Mouse (Mus musculus) lung, embryonic 14.5 days (tissue): ENCODE measurements around the gene Eps8l3. TPM values are rescaled to one million over a fixed set of nuclear protein-coding genes. Genes with fewer than 3 reads are reported as not detected.

Source experiments
- ATAC-seq: fragments of 200-750 bp; cut with Nextera tagmentation; 2 replicates; pipeline ENCODE4 v1.8.0; 2017; ENCODE audit warnings: mild to moderate bottlenecking, moderate TSS enrichment, moderate library complexity; ENCODE audit not compliant: insufficient read depth
- DNase-seq: peaks from one replicate; pipeline ENCODE4 v3.0.0-alpha.2; 2015
- H3K27ac ChIP-seq: fragments of 300-500 bp; sonication (generic); 2 replicates; pipeline ENCODE4 v1.5.1; 2014; ENCODE audit warnings: low read depth, mild to moderate bottlenecking, moderate library complexity
- H3K27me3 ChIP-seq: fragments of 300-500 bp; sonication (generic); 2 replicates; pipeline ENCODE4 v1.6.1; 2014; ENCODE audit warnings: low read length, control low read depth; ENCODE audit not compliant: insufficient read depth
- H3K36me3 ChIP-seq: fragments of 300-500 bp; sonication (generic); 2 replicates; pipeline ENCODE4 v1.6.1; 2014; ENCODE audit warnings: control low read depth; ENCODE audit not compliant: insufficient read depth
- H3K4me1 ChIP-seq: fragments of 300-500 bp; sonication (generic); 2 replicates; pipeline ENCODE4 v1.6.1; 2014; ENCODE audit warnings: antibody characterized with exemption, control low read depth; ENCODE audit not compliant: insufficient read depth
- H3K4me2 ChIP-seq: fragments of 300-500 bp; sonication (generic); 2 replicates; pipeline ENCODE4 v1.6.1; 2014; ENCODE audit warnings: mild to moderate bottlenecking
- H3K4me3 ChIP-seq: fragments of 300-500 bp; sonication (generic); 2 replicates; pipeline ENCODE4 v1.5.1; 2014; ENCODE audit warnings: low read depth, low read length
- H3K9ac ChIP-seq: fragments of 300-500 bp; sonication (generic); 2 replicates; pipeline ENCODE4 v1.6.1; 2014
- H3K9me3 ChIP-seq: fragments of 300-500 bp; sonication (generic); 2 replicates; pipeline ENCODE4 v1.6.1; 2016; ENCODE audit warnings: low read depth, low read length, control low read depth
- CTCF ChIP-seq: IDR thresholded peaks from 2 replicates; pipeline ENCODE4 v1.5.1; 2016; ENCODE audit warnings: antibody characterized with exemption, low read depth
- WGBS: fragments of 180-500 bp; shearing (Covaris S2); extraction: QIAGEN DNeasy Blood & Tissue Kit; methylation state at CpG from one replicate; pipeline ENCODE4 v1.1.7; 2014; 5-methylcytosine and 5-hydroxymethylcytosine counted together
- polyA plus RNA-seq: library from polyadenylated mRNA; unstranded; fragments of >200 nt; fragmentation: Nextera tagmentation; extraction: Ambion mirVana; gene quantifications from 2 replicates; pipeline ENCODE4 v1.2.1, GENCODE M21; 2014

Eps8l3 gene
- polyA plus RNA-seq, 1 experiment from 2014 or later, result not detected

DNA sequence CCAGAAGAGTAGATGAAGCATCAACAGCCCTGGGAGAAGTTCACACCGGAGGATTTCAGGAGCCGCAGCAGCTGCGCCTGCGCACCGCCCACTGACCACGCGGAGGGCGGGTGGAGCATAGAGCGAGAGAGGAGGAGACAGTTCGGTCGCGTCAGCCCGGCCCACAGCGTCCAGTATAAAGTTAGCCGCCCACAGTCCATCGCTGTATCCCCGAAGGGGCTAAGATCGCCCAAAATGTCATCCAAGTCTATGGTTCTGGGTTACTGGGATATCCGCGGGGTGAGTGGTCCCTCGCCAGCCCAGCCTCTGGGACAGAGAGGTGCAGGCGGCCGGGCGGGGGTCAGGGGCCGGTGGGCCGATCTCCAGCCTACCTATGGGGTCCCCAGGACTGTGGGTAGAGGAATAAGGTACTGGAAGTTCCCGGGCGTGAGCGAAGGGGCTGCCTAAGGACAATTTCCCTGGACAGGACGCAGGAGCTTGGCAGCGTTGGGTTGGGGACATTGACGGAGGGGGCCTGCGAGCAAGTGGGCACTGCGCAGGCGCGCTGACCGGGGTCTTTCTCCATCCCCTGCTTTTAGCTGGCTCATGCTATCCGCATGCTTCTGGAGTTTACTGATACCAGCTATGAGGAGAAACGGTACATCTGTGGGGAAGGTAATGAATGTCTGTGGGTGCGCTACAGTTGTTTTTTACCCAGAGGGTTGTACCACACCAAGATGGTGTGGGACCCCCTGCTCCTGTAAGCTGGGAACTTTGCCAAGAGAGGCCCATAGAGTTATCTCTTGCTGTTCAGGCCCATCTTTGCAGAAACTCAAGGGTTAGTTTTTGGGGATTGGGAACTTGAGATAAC is 18.9 kb downstream of the Eps8l3 start, which contains the start of gene Gstm5:
Gstm5 (plus strand) TSS at position 102 of the 850 bp plus-strand sequence.
- ATAC-seq (peak; percentile 97), DNase-seq (peak; percentile 92)
- no peak for TF ChIP-seq CTCF
- H3K4me3 ChIP-seq, result peak within 1 kb of the TSS; percentile 81
- H3K27me3 ChIP-seq, result no peaks in the 10 kb centered on the region
- no peaks in the 10 kb centered on the region for H3K9me3 ChIP-seq
- peak within 1 kb of the TSS; percentile 83 for H3K4me2 ChIP-seq
- H3K27ac ChIP-seq, result peak within 1 kb of the TSS; percentile 85
- peaks cover 2% of the 10 kb centered on the region; the same call in 1 of the 2 replicates for H3K4me1 ChIP-seq
- H3K9ac ChIP-seq, result peak within 1 kb of the TSS; percentile 89
- peaks cover 19% of the 10 kb centered on the region; the same call in 1 of the 2 replicates for H3K36me3 ChIP-seq
- WGBS, result 6% methylated on average over 40 of the region's 40 CpGs

DNA sequence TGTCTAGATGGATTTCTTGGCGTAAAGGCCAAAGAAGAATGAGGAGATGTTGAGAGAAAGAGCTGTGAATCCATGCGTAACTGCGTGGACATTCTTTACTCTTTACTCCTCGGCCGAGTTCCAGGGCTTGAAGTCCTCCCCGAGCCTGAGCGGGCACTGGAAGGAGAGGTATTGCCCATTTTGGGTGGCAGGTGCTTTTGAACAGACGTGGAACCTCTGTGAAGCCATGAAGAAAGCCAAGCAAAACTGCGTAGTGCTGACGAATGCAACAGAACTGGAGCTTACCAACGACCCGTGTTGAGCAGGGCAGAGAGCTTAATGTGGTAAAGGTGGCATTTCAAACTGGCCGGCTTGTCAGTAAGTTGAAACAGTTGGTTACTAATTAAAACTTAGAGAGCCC is 21.7 kb downstream of the Eps8l3 start:
- peaks cover 19% of the 10 kb centered on the region; the same call in 1 of the 2 replicates for H3K36me3 ChIP-seq
- H3K27ac ChIP-seq, result no peak overlapping the region
- H3K9ac ChIP-seq, result no peak overlapping the region
- DNase-seq, result no peak
- WGBS, result 93% methylated on average over 13 of the region's 13 CpGs
- H3K27me3 ChIP-seq, result no peaks in the 10 kb centered on the region
- no peaks in the 10 kb centered on the region for H3K9me3 ChIP-seq
- no peak for ATAC-seq
- no peak overlapping the region for H3K4me3 ChIP-seq
- peaks cover 2% of the 10 kb centered on the region; the same call in 1 of the 2 replicates for H3K4me1 ChIP-seq
- no peak for TF ChIP-seq CTCF
- H3K4me2 ChIP-seq, result no peak overlapping the region

DNA sequence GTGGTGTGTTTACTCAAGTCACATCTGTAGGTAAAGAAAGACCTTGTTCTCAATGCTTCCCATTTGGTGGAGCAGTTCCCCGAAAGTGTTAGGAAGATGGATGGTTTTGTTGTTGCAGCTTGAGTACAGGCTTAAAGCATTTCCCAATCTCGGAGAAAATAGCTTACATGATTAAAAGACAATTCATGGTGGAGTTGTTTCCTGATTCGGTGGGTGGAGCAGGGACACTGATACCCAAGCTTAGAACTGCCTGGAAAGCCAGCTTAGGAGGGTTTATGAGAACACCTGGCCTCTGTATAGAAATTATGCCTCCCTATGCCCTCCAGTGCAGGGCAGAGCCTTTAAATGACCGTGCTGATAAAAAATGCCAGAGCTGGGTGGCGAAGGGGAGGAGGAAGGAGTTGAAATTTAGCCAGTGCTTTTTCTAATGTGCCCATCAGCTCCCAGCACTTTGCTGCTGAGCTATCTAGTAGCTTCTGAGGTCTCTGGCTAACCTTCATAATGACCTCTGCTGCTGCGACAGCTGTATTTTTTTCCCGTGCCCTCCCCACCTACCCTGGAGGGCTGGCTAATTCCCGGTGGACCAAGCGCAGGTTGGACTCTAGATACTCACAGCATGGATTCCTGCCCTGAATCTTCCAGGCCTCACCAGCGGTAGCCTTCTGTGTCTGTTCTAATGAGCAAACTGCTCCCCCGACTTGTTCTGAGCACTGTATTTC is 24.1 kb downstream of the Eps8l3 start:
- peaks cover 19% of the 10 kb centered on the region; the same call in 1 of the 2 replicates for H3K36me3 ChIP-seq
- no peak overlapping the region for H3K9ac ChIP-seq
- DNase-seq, result peak; percentile 5
- ATAC-seq, result no peak
- 65% methylated on average over 11 of the region's 11 CpGs for WGBS
- no peak overlapping the region for H3K4me2 ChIP-seq
- H3K9me3 ChIP-seq, result no peaks in the 10 kb centered on the region
- H3K4me1 ChIP-seq, result no peaks in the 10 kb centered on the region
- no peak for TF ChIP-seq CTCF
- H3K27ac ChIP-seq, result no peak overlapping the region
- no peaks in the 10 kb centered on the region for H3K27me3 ChIP-seq
- H3K4me3 ChIP-seq, result no peak overlapping the region

DNA sequence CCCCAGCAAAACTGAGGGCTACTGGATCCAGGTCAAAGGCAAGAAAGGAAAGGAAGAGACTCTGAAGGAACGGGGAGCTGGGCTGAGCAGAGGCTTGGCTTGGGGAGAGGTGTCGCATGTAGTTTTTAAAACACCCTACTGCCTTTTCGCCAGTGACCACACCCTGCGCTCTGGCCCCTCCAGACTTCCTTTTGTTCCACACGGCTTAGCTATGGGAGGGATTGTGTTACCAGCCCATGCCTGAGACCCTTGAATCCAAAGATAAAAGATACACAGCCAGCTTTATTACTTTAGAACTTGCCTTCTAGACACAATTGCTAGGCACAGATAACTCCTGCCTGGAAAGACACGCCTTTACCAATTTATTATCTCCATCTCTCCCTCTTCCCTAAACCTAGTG is 28.9 kb downstream of the Eps8l3 start:
- ATAC-seq, result no peak
- WGBS, result 54% methylated on average over 6 of the region's 6 CpGs
- DNase-seq, result no peak
- H3K4me3 ChIP-seq, result no peak overlapping the region
- TF ChIP-seq CTCF, result no peak
- no peak overlapping the region for H3K9ac ChIP-seq
- H3K4me2 ChIP-seq, result no peak overlapping the region
- H3K36me3 ChIP-seq, result no peaks in the 10 kb centered on the region
- H3K4me1 ChIP-seq, result no peaks in the 10 kb centered on the region
- no peaks in the 10 kb centered on the region for H3K27me3 ChIP-seq
- H3K27ac ChIP-seq, result no peak overlapping the region
- no peaks in the 10 kb centered on the region for H3K9me3 ChIP-seq

DNA sequence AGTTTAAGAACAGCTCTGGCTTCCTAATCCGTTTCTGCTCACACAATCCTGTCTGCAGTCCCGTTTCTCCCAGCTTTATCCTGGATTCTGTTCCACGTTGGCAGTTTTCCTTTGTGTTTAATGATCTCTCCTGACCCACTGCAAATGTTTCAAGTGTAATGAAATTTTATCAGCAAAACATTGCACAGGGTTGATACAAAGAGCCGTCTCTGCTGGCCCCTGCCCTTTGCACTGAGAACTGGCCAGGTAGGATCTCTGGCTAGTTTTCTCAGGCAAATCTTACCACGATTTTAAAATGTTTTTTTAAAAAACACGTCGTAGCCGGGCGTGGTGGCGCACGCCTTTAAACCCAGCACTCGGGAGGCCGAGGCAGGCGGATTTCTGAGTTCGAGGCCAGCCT is 39.6 kb downstream of the Eps8l3 start:
- Histone ChIP-seq H3K36me3 (no peaks in the 10 kb centered on the region), H3K27ac (no peak overlapping the region), H3K4me3 (no peak overlapping the region), H3K4me2 (no peak overlapping the region), H3K9ac (no peak overlapping the region), H3K27me3 (no peaks in the 10 kb centered on the region), H3K4me1 (no peaks in the 10 kb centered on the region), H3K9me3 (no peaks in the 10 kb centered on the region)
- DNase-seq, result no peak
- WGBS, result 72% methylated on average over 15 of the region's 15 CpGs
- TF ChIP-seq CTCF, result no peak
- ATAC-seq, result no peak

DNA sequence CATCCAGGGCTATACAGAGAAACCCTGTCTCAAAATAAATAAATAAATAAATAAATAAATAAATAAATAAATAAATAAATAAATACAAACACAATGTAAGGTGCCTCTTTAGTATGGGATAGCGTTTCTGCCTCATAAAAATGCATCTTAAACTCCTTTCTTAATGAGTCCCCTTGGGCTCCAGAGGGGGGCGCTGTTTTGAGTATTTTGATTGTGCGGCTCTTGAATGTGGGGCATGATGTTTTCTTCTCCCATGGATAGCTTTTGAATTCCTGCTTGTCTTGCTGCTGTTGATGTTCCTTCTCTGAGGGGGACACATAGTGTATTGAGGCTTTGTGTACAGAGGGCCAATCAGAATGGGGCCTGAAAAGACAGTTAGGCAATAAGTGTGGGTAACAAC is 40.1 kb downstream of the Eps8l3 start:
- H3K27ac ChIP-seq, result no peak overlapping the region
- 74% methylated on average over 3 of the region's 3 CpGs for WGBS
- DNase-seq, result no peak

DNA sequence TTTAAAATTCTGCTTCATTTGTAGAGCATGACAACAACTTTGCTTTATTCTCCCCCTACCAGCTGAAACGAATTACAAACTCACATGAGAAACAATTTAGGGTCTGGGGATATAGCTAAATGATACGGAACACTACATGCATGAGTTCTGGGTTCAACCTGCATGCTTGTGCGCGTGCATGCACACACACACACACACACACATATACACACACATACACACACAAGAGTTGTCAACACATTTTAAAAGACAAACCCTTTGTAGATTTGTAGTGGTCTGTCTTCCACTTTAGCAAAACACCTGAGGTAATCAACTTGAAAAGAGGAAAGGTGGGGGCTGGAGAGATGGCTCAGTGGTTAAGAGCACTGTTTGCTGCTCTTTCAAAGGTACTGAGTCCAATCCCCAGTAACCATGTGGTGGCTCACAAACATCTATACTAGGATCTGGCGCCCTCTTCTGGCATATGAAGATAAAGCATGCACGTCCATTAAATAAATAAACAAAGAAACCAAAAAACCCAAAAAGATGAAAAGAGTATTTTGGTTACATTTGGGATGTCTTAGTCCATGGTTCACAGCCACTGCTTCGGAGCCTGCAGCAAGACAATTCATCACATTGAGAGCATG is 40.9 kb downstream of the Eps8l3 start:
- 56% methylated on average over 7 of the region's 7 CpGs for whole genome bisulfite sequencing
- no peaks in the 10 kb centered on the region for H3K9me3 ChIP-seq
- no peaks in the 10 kb centered on the region for H3K36me3 ChIP-seq
- DNase-seq (peak; percentile 85), ATAC-seq (peak; percentile 56; the same call in 1 of the 2 replicates)
- H3K4me1 ChIP-seq, result no peaks in the 10 kb centered on the region
- H3K27me3 ChIP-seq, result no peaks in the 10 kb centered on the region
- peak; percentile 74 for TF ChIP-seq CTCF
- no peak overlapping the region for H3K27ac ChIP-seq
- H3K4me3 ChIP-seq, result no peak overlapping the region
- H3K9ac ChIP-seq, result no peak overlapping the region
- no peak overlapping the region for H3K4me2 ChIP-seq

More for the DNA sequence above, 40.1 kb downstream of the Eps8l3 start:
- no peak for ATAC-seq
- Histone ChIP-seq H3K4me3 (no peak overlapping the region), H3K9ac (no peak overlapping the region), H3K9me3 (no peaks in the 10 kb centered on the region), H3K4me2 (no peak overlapping the region), H3K27me3 (no peaks in the 10 kb centered on the region), H3K4me1 (no peaks in the 10 kb centered on the region), H3K36me3 (no peaks in the 10 kb centered on the region)
- TF ChIP-seq CTCF, result peak; percentile 35; the same call in 1 of the 2 replicates
